Mouse (Mus musculus): ENCODE measurements around the gene Stk10. TPM values are rescaled to one million over a fixed set of nuclear protein-coding genes. Genes with fewer than 3 reads are reported as not detected.

The Stk10 gene
- polyA plus RNA-seq, 1 experiment from 2014 or later = 2.0 TPM

GRCm38 (mm10) chr11:32588090-32588891 lies 55.2 kb downstream of the Stk10 start:
- H3K36me3 ChIP-seq (ENCODE audit: control insufficient read depth, insufficient read depth, low read length) = no peaks in the 10 kb centered on the region
- H3K27ac ChIP-seq (replicated peaks; ENCODE audit: low read depth, low read length) = peak overlapping the region; percentile 47; the same call in 1 of the 2 replicates
- WGBS = 35% methylated on average over 15 of the region's 15 CpGs
- ATAC-seq (ENCODE audit: insufficient number of reproducible peaks, low FRiP score, low TSS enrichment, low read depth) (peak; percentile 69), DNase-seq (ENCODE audit: low spot score) (peak; percentile 95)
- H3K4me3 ChIP-seq (ENCODE audit: low read depth, low read length) = no peak overlapping the region
- H3K27me3 ChIP-seq (ENCODE audit: control insufficient read depth, insufficient read depth, low read length) = no peaks in the 10 kb centered on the region
- H3K9ac ChIP-seq (ENCODE audit: low read length) = peak overlapping the region; percentile 27; the same call in 1 of the 2 replicates
- H3K9me3 ChIP-seq (ENCODE audit: control insufficient read depth, low read length) = no peaks in the 10 kb centered on the region
- H3K4me1 ChIP-seq (ENCODE audit: control insufficient read depth, insufficient read depth, low read length) = peaks cover 7% of the 10 kb centered on the region; the same call in 1 of the 2 replicates
- no peak overlapping the region for H3K4me2 ChIP-seq (ENCODE audit: low read depth, severe bottlenecking)

GRCm38 (mm10) chr11:32588892-32589172 lies 55.7 kb downstream of the Stk10 start:
- H3K9me3 ChIP-seq (ENCODE audit: control insufficient read depth, low read length) = no peaks in the 10 kb centered on the region
- H3K4me3 ChIP-seq (ENCODE audit: low read depth, low read length) = no peak overlapping the region
- WGBS = 82% methylated on average over 11 of the region's 11 CpGs
- H3K4me2 ChIP-seq (ENCODE audit: low read depth, severe bottlenecking) = no peak overlapping the region
- H3K4me1 ChIP-seq (ENCODE audit: control insufficient read depth, insufficient read depth, low read length) = peaks cover 7% of the 10 kb centered on the region; the same call in 1 of the 2 replicates
- H3K9ac ChIP-seq (ENCODE audit: low read length) = no peak overlapping the region
- no peaks in the 10 kb centered on the region for H3K36me3 ChIP-seq (ENCODE audit: control insufficient read depth, insufficient read depth, low read length)
- H3K27ac ChIP-seq (replicated peaks; ENCODE audit: low read depth, low read length) = no peak overlapping the region
- H3K27me3 ChIP-seq (ENCODE audit: control insufficient read depth, insufficient read depth, low read length) = no peaks in the 10 kb centered on the region
- no peak for ATAC-seq (ENCODE audit: insufficient number of reproducible peaks, low FRiP score, low TSS enrichment, low read depth)
- no peak for DNase-seq (ENCODE audit: low spot score)

GRCm38 (mm10) chr11:32589201-32589600 lies 56.1 kb downstream of the Stk10 start:
- H3K4me1 ChIP-seq (ENCODE audit: control insufficient read depth, insufficient read depth, low read length) = peaks cover 7% of the 10 kb centered on the region; the same call in 1 of the 2 replicates
- H3K36me3 ChIP-seq (ENCODE audit: control insufficient read depth, insufficient read depth, low read length) = no peaks in the 10 kb centered on the region
- DNase-seq (ENCODE audit: low spot score) (no peak), ATAC-seq (ENCODE audit: insufficient number of reproducible peaks, low FRiP score, low TSS enrichment, low read depth) (no peak)
- WGBS = 89% methylated on average over 12 of the region's 12 CpGs
- no peaks in the 10 kb centered on the region for H3K9me3 ChIP-seq (ENCODE audit: control insufficient read depth, low read length)
- no peak overlapping the region for H3K4me2 ChIP-seq (ENCODE audit: low read depth, severe bottlenecking)
- H3K9ac ChIP-seq (ENCODE audit: low read length) = no peak overlapping the region
- H3K4me3 ChIP-seq (ENCODE audit: low read depth, low read length) = no peak overlapping the region
- H3K27ac ChIP-seq (replicated peaks; ENCODE audit: low read depth, low read length) = no peak overlapping the region
- no peaks in the 10 kb centered on the region for H3K27me3 ChIP-seq (ENCODE audit: control insufficient read depth, insufficient read depth, low read length)

- Histone ChIP-seq H3K9me3 (ENCODE audit: control insufficient read depth, low read length) (no peaks in the 10 kb centered on the region), H3K4me3 (ENCODE audit: low read depth, low read length) (no peak overlapping the region), H3K4me2 (ENCODE audit: low read depth, severe bottlenecking) (no peak overlapping the region), H3K9ac (ENCODE audit: low read length) (no peak overlapping the region), H3K27ac (replicated peaks; ENCODE audit: low read depth, low read length) (no peak overlapping the region), H3K27me3 (ENCODE audit: control insufficient read depth, insufficient read depth, low read length) (no peaks in the 10 kb centered on the region), H3K36me3 (ENCODE audit: control insufficient read depth, insufficient read depth, low read length) (no peaks in the 10 kb centered on the region), H3K4me1 (ENCODE audit: control insufficient read depth, insufficient read depth, low read length) (peaks cover 7% of the 10 kb centered on the region; the same call in 1 of the 2 replicates)
- no peak for ATAC-seq (ENCODE audit: insufficient number of reproducible peaks, low FRiP score, low TSS enrichment, low read depth)
- 90% methylated on average over 8 of the region's 8 CpGs for WGBS
- DNase-seq (ENCODE audit: low spot score) = no peak
Observed at GRCm38 (mm10) chr11:32589791-32590190, 56.7 kb downstream of the Stk10 start.

GRCm38 (mm10) chr11:32590205-32590604 lies 57.1 kb downstream of the Stk10 start:
- no peak overlapping the region for H3K9ac ChIP-seq (ENCODE audit: low read length)
- no peak overlapping the region for H3K4me3 ChIP-seq (ENCODE audit: low read depth, low read length)
- H3K27ac ChIP-seq (replicated peaks; ENCODE audit: low read depth, low read length) = no peak overlapping the region
- no peaks in the 10 kb centered on the region for H3K9me3 ChIP-seq (ENCODE audit: control insufficient read depth, low read length)
- H3K4me2 ChIP-seq (ENCODE audit: low read depth, severe bottlenecking) = no peak overlapping the region
- no peak for ATAC-seq (ENCODE audit: insufficient number of reproducible peaks, low FRiP score, low TSS enrichment, low read depth)
- H3K27me3 ChIP-seq (ENCODE audit: control insufficient read depth, insufficient read depth, low read length) = no peaks in the 10 kb centered on the region
- no peaks in the 10 kb centered on the region for H3K36me3 ChIP-seq (ENCODE audit: control insufficient read depth, insufficient read depth, low read length)
- WGBS = 82% methylated on average over 6 of the region's 6 CpGs
- no peak for DNase-seq (ENCODE audit: low spot score)
- peaks cover 7% of the 10 kb centered on the region; the same call in 1 of the 2 replicates for H3K4me1 ChIP-seq (ENCODE audit: control insufficient read depth, insufficient read depth, low read length)

GRCm38 (mm10) chr11:32591921-32592850 lies 59.1 kb downstream of the Stk10 start:
- H3K36me3 ChIP-seq (ENCODE audit: control insufficient read depth, insufficient read depth, low read length) = no peaks in the 10 kb centered on the region
- H3K9ac ChIP-seq (ENCODE audit: low read length) = no peak overlapping the region
- H3K27ac ChIP-seq (replicated peaks; ENCODE audit: low read depth, low read length) = no peak overlapping the region
- H3K4me3 ChIP-seq (ENCODE audit: low read depth, low read length) = no peak overlapping the region
- no peak overlapping the region for H3K4me2 ChIP-seq (ENCODE audit: low read depth, severe bottlenecking)
- DNase-seq (ENCODE audit: low spot score) (no peak), ATAC-seq (ENCODE audit: insufficient number of reproducible peaks, low FRiP score, low TSS enrichment, low read depth) (no peak)
- H3K4me1 ChIP-seq (ENCODE audit: control insufficient read depth, insufficient read depth, low read length) = peaks cover 7% of the 10 kb centered on the region; the same call in 1 of the 2 replicates
- H3K9me3 ChIP-seq (ENCODE audit: control insufficient read depth, low read length) = no peaks in the 10 kb centered on the region
- no peaks in the 10 kb centered on the region for H3K27me3 ChIP-seq (ENCODE audit: control insufficient read depth, insufficient read depth, low read length)
- WGBS = 74% methylated on average over 12 of the region's 12 CpGs

GRCm38 (mm10) chr11:32593081-32593480 lies 60.0 kb downstream of the Stk10 start:
- H3K4me2 ChIP-seq (ENCODE audit: low read depth, severe bottlenecking) = no peak overlapping the region
- no peaks in the 10 kb centered on the region for H3K9me3 ChIP-seq (ENCODE audit: control insufficient read depth, low read length)
- no peaks in the 10 kb centered on the region for H3K27me3 ChIP-seq (ENCODE audit: control insufficient read depth, insufficient read depth, low read length)
- no peak for DNase-seq (ENCODE audit: low spot score)
- H3K27ac ChIP-seq (replicated peaks; ENCODE audit: low read depth, low read length) = no peak overlapping the region
- WGBS = 81% methylated on average over 7 of the region's 7 CpGs
- no peak for ATAC-seq (ENCODE audit: insufficient number of reproducible peaks, low FRiP score, low TSS enrichment, low read depth)
- H3K36me3 ChIP-seq (ENCODE audit: control insufficient read depth, insufficient read depth, low read length) = no peaks in the 10 kb centered on the region
- no peak overlapping the region for H3K9ac ChIP-seq (ENCODE audit: low read length)
- 0 out of 2 replicates have a peak, but pooled peaks cover 3% of the 10 kb centered on the region for H3K4me1 ChIP-seq (ENCODE audit: control insufficient read depth, insufficient read depth, low read length)
- H3K4me3 ChIP-seq (ENCODE audit: low read depth, low read length) = no peak overlapping the region

- 91% methylated on average over 4 of the region's 4 CpGs for WGBS
- H3K4me2 ChIP-seq (ENCODE audit: low read depth, severe bottlenecking) = no peak overlapping the region
- H3K27ac ChIP-seq (replicated peaks; ENCODE audit: low read depth, low read length) = no peak overlapping the region
- H3K36me3 ChIP-seq (ENCODE audit: control insufficient read depth, insufficient read depth, low read length) = no peaks in the 10 kb centered on the region
- no peaks in the 10 kb centered on the region for H3K27me3 ChIP-seq (ENCODE audit: control insufficient read depth, insufficient read depth, low read length)
- no peak overlapping the region for H3K4me3 ChIP-seq (ENCODE audit: low read depth, low read length)
- 0 out of 2 replicates have a peak, but pooled peaks cover 2% of the 10 kb centered on the region for H3K4me1 ChIP-seq (ENCODE audit: control insufficient read depth, insufficient read depth, low read length)
- H3K9me3 ChIP-seq (ENCODE audit: control insufficient read depth, low read length) = no peaks in the 10 kb centered on the region
- no peak overlapping the region for H3K9ac ChIP-seq (ENCODE audit: low read length)
- no peak for ATAC-seq (ENCODE audit: insufficient number of reproducible peaks, low FRiP score, low TSS enrichment, low read depth)
- DNase-seq (ENCODE audit: low spot score) = no peak
Observed at GRCm38 (mm10) chr11:32594122-32594521, 61.0 kb downstream of the Stk10 start.
